Mouse (Mus musculus): Measurements from ENCODE around the gene Bcl2l1.

Gene Bcl2l1

GRCm38 (mm10) chr2:152831019-152831878 is at the start of gene Bcl2l1:
Gene Bcl2l1, minus strand, starts transcription at chr2:152831728.
- peak; percentile 98 for DNase-seq (ENCODE audit: low spot score)

GRCm38 (mm10) chr2:152880898-152881297 is 49.4 kb upstream of the Bcl2l1 start:
- DNase-seq (ENCODE audit: low spot score), result no peak

DNA sequence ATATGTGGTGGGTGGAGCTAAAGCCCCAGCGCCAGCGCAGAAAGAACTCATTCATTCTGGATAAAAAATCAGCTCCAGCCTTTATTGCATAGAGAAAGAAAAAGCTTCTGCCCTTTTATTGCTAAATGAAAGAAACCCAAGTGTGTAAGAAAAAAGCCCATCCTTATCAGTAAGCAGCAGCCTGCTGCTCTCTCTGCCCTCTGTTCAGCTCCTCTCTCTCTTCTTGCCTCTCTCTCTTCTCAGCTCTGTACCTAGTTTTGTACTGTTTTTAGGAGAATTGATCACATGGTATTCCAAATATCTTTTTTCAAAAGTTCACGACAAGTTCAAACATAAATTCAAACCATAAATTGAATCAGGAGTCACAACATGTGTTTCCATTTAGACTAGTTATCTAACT is 46.7 kb upstream of the Bcl2l1 start:
- no peak for DNase-seq (ENCODE audit: low spot score)

- DNase-seq (ENCODE audit: low spot score), result no peak
Measured at GRCm38 (mm10) chr2:152863346-152863745, 31.8 kb upstream of the Bcl2l1 start.

GRCm38 (mm10) chr2:152862638-152863037 is 31.1 kb upstream of the Bcl2l1 start:
- DNase-seq (ENCODE audit: low spot score), result no peak

- no peak for DNase-seq (ENCODE audit: low spot score)
Measured at GRCm38 (mm10) chr2:152861891-152862290, 30.4 kb upstream of the Bcl2l1 start.

DNA sequence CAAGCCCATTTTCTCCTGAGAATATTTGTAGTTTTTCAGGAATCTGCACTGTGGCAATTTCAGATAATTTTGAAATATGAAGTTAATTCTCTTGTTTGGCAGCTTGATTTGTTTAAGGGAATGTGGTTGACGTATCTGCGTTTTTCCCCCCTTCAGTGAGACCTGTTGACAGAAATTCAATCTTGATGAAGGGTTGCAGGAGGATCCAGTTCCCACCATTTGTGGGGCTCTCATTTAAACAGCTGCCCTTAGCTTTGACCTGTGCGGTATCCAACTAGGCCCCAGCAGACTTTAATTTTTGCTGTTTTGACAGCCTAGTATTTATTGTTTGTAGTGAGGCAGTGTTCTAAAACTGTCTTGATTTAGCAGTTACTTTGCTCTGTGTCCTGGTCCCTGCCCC is 28.0 kb upstream of the Bcl2l1 start:
- no peak for DNase-seq (ENCODE audit: low spot score)

- no peak for DNase-seq (ENCODE audit: low spot score)
Measured at GRCm38 (mm10) chr2:152848466-152848865, 16.9 kb upstream of the Bcl2l1 start.

DNA sequence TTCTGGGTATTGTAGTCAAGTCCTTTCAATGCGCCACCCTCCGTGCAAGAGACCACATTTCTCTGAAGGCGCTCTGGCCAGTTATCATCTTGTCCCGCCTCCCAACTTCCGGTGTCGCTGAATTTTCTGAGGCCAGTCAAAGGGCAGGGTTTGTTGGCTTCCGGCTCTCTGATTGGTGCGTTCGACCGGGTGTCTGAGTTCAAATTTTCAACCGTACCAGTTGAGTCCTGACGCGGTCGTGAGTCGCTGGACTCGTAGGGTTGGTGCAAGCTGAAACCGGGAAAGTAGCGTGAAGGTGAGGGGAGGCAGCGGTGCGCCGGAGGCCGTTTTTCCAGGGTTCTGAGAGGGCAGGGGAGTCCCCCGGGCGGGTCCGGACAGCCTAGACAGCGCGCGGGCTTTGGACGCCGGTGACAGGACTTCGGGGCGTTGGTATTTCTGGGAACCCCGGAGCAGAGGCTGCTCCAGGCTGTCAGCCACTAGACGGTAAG is 16.3 kb upstream of the Bcl2l1 start, which contains the start of gene Tpx2:
TSS of gene Tpx2 (plus strand) at position 150 of the 488 bp plus-strand sequence.
- peak; percentile 98 for DNase-seq (ENCODE audit: low spot score)

- DNase-seq (ENCODE audit: low spot score), result no peak
Measured at GRCm38 (mm10) chr2:152847057-152847814, 15.7 kb upstream of the Bcl2l1 start.

- DNase-seq (ENCODE audit: low spot score), result no peak
Measured at GRCm38 (mm10) chr2:152842741-152843140, 11.2 kb upstream of the Bcl2l1 start.

GRCm38 (mm10) chr2:152839256-152839655 is 7.7 kb upstream of the Bcl2l1 start:
- DNase-seq (ENCODE audit: low spot score), result no peak

DNA sequence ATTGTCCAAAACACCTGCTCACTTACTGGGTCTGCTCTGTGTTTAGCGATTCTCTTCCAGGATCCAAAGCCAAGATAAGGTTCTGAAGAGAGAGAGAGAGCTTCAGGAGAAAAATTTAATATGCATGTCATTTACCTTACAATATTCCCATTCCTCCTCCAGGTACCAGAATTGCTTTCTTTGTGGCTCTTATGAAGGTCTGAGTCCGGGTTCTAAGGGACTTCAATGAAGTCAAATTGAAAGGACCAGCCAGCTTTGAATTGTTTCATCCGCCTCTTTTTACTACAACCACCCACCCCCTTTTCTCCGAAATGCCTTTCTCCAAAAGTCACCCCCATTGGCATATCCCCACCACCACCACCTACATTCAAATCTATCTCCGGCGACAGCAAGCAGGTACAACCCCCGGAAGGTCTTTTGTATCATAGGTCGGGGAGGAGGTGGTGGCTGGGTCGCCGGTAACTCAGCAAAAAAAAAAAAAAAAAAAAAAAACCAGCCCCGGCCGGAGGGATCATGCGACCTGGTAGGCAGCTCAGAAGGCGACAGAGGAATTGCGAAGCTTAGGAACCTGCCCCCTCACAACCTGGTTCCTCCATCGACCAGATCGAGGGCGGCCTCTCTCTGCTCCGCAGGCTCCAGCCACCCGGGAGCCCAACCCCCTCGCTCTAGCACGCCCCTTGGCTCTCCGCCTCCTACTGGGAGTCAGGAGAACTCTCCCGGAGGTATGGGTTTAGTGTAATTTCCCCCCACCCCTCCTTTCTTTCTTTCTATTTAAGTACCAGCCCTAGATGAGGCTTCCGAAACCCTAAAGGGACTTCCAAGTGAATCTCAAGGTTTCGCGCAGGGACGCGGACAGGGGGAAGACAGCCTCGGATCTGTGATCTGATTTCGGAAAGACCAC is 1.3 kb downstream of the Bcl2l1 start:
- DNase-seq (ENCODE audit: low spot score), result peak; percentile 91

GRCm38 (mm10) chr2:152829367-152829881 is 2.1 kb downstream of the Bcl2l1 start:
- peak; percentile 43 for DNase-seq (ENCODE audit: low spot score)

GRCm38 (mm10) chr2:152828532-152828931 is 3.0 kb downstream of the Bcl2l1 start:
- DNase-seq (ENCODE audit: low spot score), result peak; percentile 7

DNA sequence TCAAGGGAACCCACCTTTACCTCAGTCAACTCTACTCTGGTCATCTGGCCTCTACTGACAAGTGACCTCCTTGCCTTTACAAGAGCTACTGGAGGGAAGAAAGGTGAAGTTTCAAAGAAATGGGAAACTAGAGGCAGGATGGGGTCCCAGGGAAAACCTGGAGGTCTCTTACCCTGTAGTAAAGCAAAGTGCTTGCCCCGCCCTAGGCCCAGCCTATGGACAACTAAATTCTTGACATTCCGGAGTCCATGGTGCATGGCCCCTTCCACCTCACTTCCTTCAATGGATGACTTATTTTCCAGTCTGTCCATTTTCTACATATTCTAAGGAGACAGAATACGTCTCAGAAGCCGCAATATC is 3.5 kb downstream of the Bcl2l1 start:
- peak; percentile 2 for DNase-seq (ENCODE audit: low spot score)

- DNase-seq (ENCODE audit: low spot score), result peak; percentile 6
Measured at GRCm38 (mm10) chr2:152827321-152828010, 4.1 kb downstream of the Bcl2l1 start.

- DNase-seq (ENCODE audit: low spot score), result peak; percentile 7
Measured at GRCm38 (mm10) chr2:152826481-152826880, 5.0 kb downstream of the Bcl2l1 start.

- no peak for DNase-seq (ENCODE audit: low spot score)
Measured at GRCm38 (mm10) chr2:152825713-152826112, 5.8 kb downstream of the Bcl2l1 start.

DNA sequence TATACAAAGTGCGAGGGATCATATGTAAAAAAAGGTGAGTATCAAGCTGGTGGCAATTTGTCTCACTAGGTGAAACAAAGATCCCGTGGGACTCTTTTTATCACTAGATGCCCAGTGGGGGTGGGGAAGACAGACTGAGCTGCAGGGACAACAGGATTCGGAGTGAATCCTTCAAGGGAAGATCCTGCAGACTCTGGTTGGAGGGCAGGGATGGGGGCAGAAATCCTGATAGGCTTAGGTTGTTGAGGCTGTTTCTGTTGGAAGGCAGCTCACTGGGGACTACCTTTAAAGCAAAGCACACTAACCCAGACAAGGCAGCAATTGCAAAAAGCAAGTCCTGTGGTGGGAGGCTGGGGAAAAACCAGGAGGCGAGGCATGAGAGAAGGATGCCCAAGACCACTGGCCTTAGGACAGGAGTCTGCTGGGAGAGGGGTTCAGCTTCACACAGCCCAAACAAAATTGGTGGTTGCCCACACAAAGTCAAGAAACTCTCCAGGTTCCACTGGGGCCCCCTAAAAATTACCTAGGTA is 6.3 kb downstream of the Bcl2l1 start:
- DNase-seq (ENCODE audit: low spot score), result no peak
